Mouse (Mus musculus): ENCODE data around the gene Ncoa3. TPM values are rescaled to one million over a fixed set of nuclear protein-coding genes. Genes with fewer than 3 reads are reported as not detected.

The Ncoa3 gene
- 5.0 and 6.0 TPM in 2 replicates for polyA plus RNA-seq (2012; rRNA removed)

GRCm38 (mm10) chr2:165992270-165993172 is at the start of gene Ncoa3:
Gene Ncoa3, plus strand, starts transcription at chr2:165992636.

Other genes starting within 250 kb of the Ncoa3 start
- 13.0 and 14.3 TPM in 2 replicates for gene Zmynd8, start 93.6 kb upstream of the Ncoa3 start, polyA plus RNA-seq (2012; rRNA removed)
- 0.97 and 1.1 TPM in 2 replicates for gene Sulf2, start 163.0 kb downstream of the Ncoa3 start, polyA plus RNA-seq (2012; rRNA removed)